Mouse (Mus musculus): Measurements from ENCODE around the gene Entpd2. TPM values are rescaled to one million over a fixed set of nuclear protein-coding genes. Genes with fewer than 3 reads are reported as not detected.

The Entpd2 gene
- total RNA-seq, 2 experiments from 2014 or later, result 14.9 to 17.2 TPM

- intact Hi-C loops (cut with DNase I), result loop anchor here (2.0 to 10.0 kb wide), 3 partner anchors 50 to 128 kb away; partner anchors contain the start of gene Edf1
Measured at GRCm38 (mm10) chr2:25427256-25427655, 31.6 kb downstream of the Entpd2 start.

DNA sequence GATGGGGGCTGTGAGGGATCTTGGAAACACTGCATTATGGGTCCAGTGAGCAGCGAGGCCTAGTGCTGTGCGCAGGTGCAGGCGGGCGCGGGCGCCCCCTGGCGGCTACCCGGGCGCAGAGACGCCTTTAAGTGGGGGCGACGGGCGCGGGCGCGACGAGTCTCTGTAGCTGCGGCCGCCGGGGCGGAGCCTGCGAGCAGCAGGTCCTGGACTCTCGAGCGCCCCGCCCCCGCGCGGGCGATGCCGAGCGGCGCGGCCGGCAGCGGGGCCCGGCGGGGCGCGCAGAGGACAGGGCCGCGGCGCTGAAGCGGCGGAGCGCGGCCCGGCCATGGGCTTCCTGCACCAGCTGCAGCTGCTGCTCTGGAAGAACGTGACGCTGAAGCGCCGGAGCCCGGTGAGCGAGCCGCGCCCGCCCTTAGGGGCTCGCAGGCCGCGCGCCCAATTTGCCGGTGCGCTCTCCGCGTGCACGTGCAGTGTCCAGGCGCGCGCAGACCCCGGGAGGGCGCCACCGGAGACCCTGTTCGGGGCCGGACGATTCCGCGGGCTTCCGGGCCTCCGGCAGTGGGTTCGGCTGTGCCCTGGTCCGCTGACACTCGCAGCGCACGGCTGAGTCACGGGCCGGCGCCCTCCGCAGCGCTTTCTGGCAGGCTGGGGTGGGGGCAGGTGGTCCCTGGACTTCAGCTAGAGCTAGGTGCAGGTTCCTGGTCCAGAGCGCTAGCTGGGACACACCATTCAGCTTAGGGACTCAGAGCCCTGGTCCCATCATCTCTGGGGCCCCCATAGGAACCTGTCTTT is 33.0 kb downstream of the Entpd2 start, which contains the start of gene Abca2:
Gene Abca2 (plus strand): TSS at position 262 of the 795 bp plus-strand sequence.
- DNase-seq, result peak; percentile 94
- intact Hi-C loops (cut with DNase I), result loop anchor here (2.0 to 10.0 kb wide), 3 partner anchors 32 to 126 kb away; partner anchors contain the start of genes Edf1 and Paxx

More at GRCm38 (mm10) chr2:25427256-25427655, 31.6 kb downstream of the Entpd2 start:
- no peak for DNase-seq

- DNase-seq, result peak in 1 of 2 experiments; percentile 20
- intact Hi-C loops (cut with DNase I), result loop anchor here (2.0 to 10.0 kb wide), 3 partner anchors 31 to 125 kb away; partner anchors contain the start of genes Edf1 and Paxx
Measured at GRCm38 (mm10) chr2:25429435-25430180, 33.9 kb downstream of the Entpd2 start.

DNA sequence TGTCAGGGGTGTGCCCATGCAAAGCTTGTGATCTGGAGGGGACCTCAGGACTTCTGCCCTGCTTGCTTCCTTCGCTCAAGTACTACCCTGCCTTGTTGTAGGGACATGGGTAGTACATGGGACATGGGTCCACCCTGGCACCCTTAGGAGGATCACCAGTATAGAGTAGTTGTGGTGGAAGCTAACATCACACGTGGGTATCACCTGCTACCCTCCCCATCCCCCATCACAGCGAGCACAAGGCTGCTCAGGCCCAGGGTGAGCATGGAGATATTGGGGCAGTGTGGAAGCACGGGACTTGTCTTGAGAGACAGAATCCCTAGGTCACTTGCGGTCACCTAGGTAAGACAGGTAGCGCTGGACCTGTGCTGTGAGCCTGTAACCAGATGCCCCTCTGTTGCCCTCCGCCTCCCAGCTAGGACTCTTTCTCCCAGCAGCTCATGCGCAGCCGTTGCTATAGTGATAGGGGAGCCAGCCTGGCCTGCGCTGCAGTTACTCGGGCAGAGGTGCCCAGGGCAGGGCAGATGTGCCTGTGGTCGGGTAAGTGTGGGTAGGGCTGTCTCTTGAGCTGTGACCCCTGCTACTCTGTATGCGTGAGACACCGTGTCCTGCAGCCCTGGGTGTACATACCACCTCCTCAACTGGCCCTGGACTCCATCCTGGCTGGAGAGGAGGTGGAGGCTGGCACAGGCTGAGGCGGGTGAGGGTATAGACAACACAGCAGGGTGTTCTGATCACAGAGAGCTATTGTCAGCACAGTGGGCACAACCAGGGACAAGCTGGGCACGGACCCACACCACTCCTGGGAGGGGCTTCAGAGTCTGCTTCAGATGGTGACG is 34.9 kb downstream of the Entpd2 start:
- intact Hi-C loops (cut with DNase I), result no loop called here
- no peak for DNase-seq

GRCm38 (mm10) chr2:25431308-25431855 is 35.7 kb downstream of the Entpd2 start:
- intact Hi-C loops (cut with DNase I), result no loop called here
- no peak for DNase-seq

DNA sequence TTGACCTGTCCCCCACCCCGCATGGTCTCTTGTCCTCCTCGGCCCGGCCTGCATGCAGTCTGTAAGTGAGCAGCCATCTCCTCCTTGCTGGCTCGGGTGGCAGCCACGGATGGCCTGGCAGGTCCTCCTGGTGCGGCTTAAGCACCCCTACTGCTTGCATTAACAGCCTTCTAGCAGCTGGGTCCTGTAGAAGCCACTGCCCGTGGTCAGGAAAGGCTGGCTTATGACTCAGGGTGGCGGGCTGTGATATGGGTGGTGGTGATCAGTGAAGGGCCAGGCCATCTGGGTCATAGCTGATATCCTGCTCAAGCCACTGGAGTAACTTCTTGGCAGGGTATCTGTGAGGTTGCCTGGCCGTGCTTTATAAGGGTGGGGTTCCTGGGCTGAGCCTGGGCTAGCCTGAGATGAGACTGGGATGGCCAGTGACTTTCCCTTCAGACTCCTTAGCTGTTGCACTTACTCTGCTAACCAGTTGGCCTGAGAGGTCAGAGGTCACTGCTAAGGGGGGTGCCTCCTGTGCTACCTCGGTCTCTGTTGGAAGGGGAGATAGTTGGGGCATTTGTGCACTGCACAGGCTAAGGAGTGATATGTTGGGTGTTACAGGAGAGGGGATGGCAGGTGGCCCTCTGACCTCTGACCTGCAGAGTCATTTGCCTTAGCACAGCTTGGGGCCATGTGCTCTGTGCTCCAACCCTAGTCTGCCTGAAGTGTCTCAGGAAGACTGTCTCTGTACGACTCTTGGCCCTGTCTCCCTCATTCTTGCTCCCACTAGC is 36.8 kb downstream of the Entpd2 start:
- no peak for DNase-seq
- intact Hi-C loops (cut with DNase I), result no loop called here

- intact Hi-C loops (cut with DNase I), result no loop called here
Measured at GRCm38 (mm10) chr2:25433101-25433500, 37.4 kb downstream of the Entpd2 start.

GRCm38 (mm10) chr2:25434292-25434691 is 38.6 kb downstream of the Entpd2 start:
- intact Hi-C loops (cut with DNase I), result no loop called here

More at GRCm38 (mm10) chr2:25433101-25433500, 37.4 kb downstream of the Entpd2 start:
- DNase-seq, result no peak

GRCm38 (mm10) chr2:25436286-25436820 is 40.7 kb downstream of the Entpd2 start:
- intact Hi-C loops (cut with DNase I), result no loop called here
- no peak for DNase-seq

More at GRCm38 (mm10) chr2:25434292-25434691, 38.6 kb downstream of the Entpd2 start:
- DNase-seq, result no peak

DNA sequence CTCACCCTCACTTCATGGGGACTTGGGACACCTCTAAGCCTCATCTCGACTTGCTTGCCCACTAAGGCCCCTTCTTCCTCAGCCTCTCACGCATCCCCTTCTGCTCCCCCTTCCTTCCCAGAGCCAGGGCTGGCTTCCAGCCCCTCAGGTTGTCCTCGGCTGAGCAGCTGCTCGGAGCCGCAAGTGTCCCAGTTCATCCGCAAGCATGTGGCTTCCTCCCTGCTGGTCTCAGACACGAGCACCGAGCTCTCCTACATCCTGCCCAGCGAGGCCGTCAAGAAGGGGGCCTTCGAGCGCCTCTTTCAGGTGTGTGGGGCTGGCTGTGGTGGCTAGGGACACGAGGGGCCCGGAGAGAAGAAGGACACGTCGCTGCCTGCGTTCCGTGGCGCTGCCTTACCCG is 45.4 kb downstream of the Entpd2 start:
- intact Hi-C loops (cut with DNase I), result no loop called here

DNA sequence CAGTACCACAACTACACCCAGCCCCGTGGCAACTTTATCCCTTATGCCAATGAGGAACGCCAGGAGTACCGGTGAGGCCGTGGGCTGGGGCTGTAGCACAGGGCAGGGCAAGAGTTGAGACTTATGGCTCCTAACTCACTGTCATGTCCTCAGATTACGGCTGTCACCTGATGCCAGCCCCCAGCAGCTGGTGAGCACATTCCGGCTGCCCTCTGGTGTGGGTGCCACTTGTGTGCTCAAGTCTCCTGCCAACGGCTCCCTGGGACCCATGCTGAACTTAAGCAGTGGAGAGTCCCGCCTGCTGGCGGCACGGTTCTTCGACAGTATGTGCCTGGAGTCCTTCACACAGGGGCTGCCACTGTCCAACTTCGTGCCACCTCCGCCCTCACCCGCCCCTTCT is 47.0 kb downstream of the Entpd2 start:
- DNase-seq, result no peak
- intact Hi-C loops (cut with DNase I), result no loop called here

More for the DNA sequence above, 45.4 kb downstream of the Entpd2 start:
- no peak for DNase-seq

Small RNAs within 50 kb of the gene (microRNA-seq; reads per million reads assigned to microRNA genes)
- 0.95 to 1.4 reads per million in 2 experiments for gene Mir3087

Other genes with a start within 250 kb of the Entpd2 start
- gene Nrarp, start 215.1 kb upstream of the Entpd2 start, total RNA-seq (2021), result 10 to 100 TPM; 23.9 to 25.1 TPM
- 1 to 10 TPM; 5.6 to 6.5 TPM for gene Tor4a, start 199.0 kb upstream of the Entpd2 start, total RNA-seq (2021)
- gene Nelfb, start 184.4 kb upstream of the Entpd2 start, total RNA-seq (2021), result 10 to 100 TPM; 40.7 to 46.0 TPM
- not detected for gene Stpg3, start 181.2 kb upstream of the Entpd2 start, total RNA-seq (2021)
- gene Fam166a, start 177.1 kb upstream of the Entpd2 start, total RNA-seq (2021), result not detected
- 100 to 1,000 TPM; 258 to 286 TPM for gene Tubb4b, start 171.2 kb upstream of the Entpd2 start, total RNA-seq (2021)
- gene Slc34a3, start 161.5 kb upstream of the Entpd2 start, total RNA-seq (2021), result not detected
- not detected for gene Rnf224, start 159.1 kb upstream of the Entpd2 start, total RNA-seq (2021)
- gene Rnf208, start 153.6 kb upstream of the Entpd2 start, total RNA-seq (2021), result 1 to 10 TPM; 1.3 TPM
- gene Cysrt1, start 153.4 kb upstream of the Entpd2 start, total RNA-seq (2021), result not detected
- 1 to 10 TPM; 1.4 to 1.7 TPM for gene AL732309.1, start 149.0 kb upstream of the Entpd2 start, total RNA-seq (2021)
- 10 to 100 TPM; 16.4 to 18.2 TPM for gene Tmem203, start 140.4 kb upstream of the Entpd2 start, total RNA-seq (2021)
- gene Tprn, start 133.3 kb upstream of the Entpd2 start, total RNA-seq (2021), result 1 to 10 TPM; 5.0 to 7.5 TPM
- 10 to 100 TPM; 49.4 to 55.2 TPM for gene Ssna1, start 123.4 kb upstream of the Entpd2 start, total RNA-seq (2021)
- gene Anapc2, start 123.4 kb upstream of the Entpd2 start, total RNA-seq (2021), result 10 to 100 TPM; 48.6 to 54.0 TPM
- not detected for gene Tmem210, start 107.7 kb upstream of the Entpd2 start, total RNA-seq (2021)
- gene Lrrc26, start 106.0 kb upstream of the Entpd2 start, total RNA-seq (2021), result not detected
- not detected for gene Grin1, start 76.7 kb upstream of the Entpd2 start, total RNA-seq (2021)
- gene Man1b1, start 63.5 kb upstream of the Entpd2 start, total RNA-seq (2021), result 10 to 100 TPM; 28.2 TPM
- 1 to 10 TPM; 3.6 to 3.8 TPM for gene Dpp7, start 39.5 kb upstream of the Entpd2 start, total RNA-seq (2021)
- 1 to 10 TPM; 7.1 to 9.4 TPM for gene Uap1l1, start 30.2 kb upstream of the Entpd2 start, total RNA-seq (2021)
- 1 to 10 TPM; 2.8 to 4.7 TPM for gene Sapcd2, start 23.6 kb upstream of the Entpd2 start, total RNA-seq (2021)
- 10 to 100 TPM; 37.9 to 39.7 TPM for gene Npdc1, start 3.5 kb downstream of the Entpd2 start, total RNA-seq (2021)
- under 1 TPM in 1 of 2 experiments, not detected in 1; 0.12 TPM for gene Fut7, start 27.4 kb downstream of the Entpd2 start, total RNA-seq (2021)
- gene Abca2, start 32.8 kb downstream of the Entpd2 start, total RNA-seq (2021), result 10 to 100 TPM; 21.2 to 21.9 TPM
- 1 to 10 TPM; 3.3 to 3.7 TPM for gene Clic3, start 61.0 kb downstream of the Entpd2 start, total RNA-seq (2021)
- gene Paxx, start 65.2 kb downstream of the Entpd2 start, total RNA-seq (2021), result 10 to 100 TPM; 33.3 to 39.5 TPM
- gene Ptgds, start 74.2 kb downstream of the Entpd2 start, total RNA-seq (2021), result 100 to 1,000 TPM in 1 of 2 experiments, 10 to 100 TPM in 1; 75.1 to 110 TPM
- gene Lcn12, start 98.0 kb downstream of the Entpd2 start, total RNA-seq (2021), result not detected
- gene Fbxw5, start 104.9 kb downstream of the Entpd2 start, total RNA-seq (2021), result 10 to 100 TPM; 93.1 to 93.4 TPM
- gene C8g, start 105.8 kb downstream of the Entpd2 start, total RNA-seq (2021), result under 1 TPM; 0.52 to 0.53 TPM
- gene Traf2, start 151.1 kb downstream of the Entpd2 start, total RNA-seq (2021), result 10 to 100 TPM; 16.1 to 18.3 TPM
- 100 to 1,000 TPM; 188 to 189 TPM for gene Edf1, start 162.0 kb downstream of the Entpd2 start, total RNA-seq (2021)
- 1 to 10 TPM; 1.8 to 2.2 TPM for gene Mamdc4, start 179.0 kb downstream of the Entpd2 start, total RNA-seq (2021)
- gene Phpt1, start 179.3 kb downstream of the Entpd2 start, total RNA-seq (2021), result 100 to 1,000 TPM in 1 of 2 experiments, 10 to 100 TPM in 1; 93.8 to 101 TPM
- gene Ajm1, start 185.9 kb downstream of the Entpd2 start, total RNA-seq (2021), result under 1 TPM; 0.10 to 0.12 TPM
- 10 to 100 TPM; 49.4 to 57.6 TPM for gene Rabl6, start 212.6 kb downstream of the Entpd2 start, total RNA-seq (2021)
- not detected for gene Ccdc183, start 221.8 kb downstream of the Entpd2 start, total RNA-seq (2021)
- gene Tmem141, start 226.1 kb downstream of the Entpd2 start, total RNA-seq (2021), result 10 to 100 TPM; 22.1 to 24.6 TPM
- gene Fcna, start 232.2 kb downstream of the Entpd2 start, total RNA-seq (2021), result 1 to 10 TPM; 2.7 to 3.7 TPM